Mouse (Mus musculus): Measurements from ENCODE around the gene Ms4a18. TPM values are rescaled to one million over a fixed set of nuclear protein-coding genes. Genes with fewer than 3 reads are reported as not detected.

The Ms4a18 gene
- polyA plus RNA-seq, 1 experiment: not detected

DNA sequence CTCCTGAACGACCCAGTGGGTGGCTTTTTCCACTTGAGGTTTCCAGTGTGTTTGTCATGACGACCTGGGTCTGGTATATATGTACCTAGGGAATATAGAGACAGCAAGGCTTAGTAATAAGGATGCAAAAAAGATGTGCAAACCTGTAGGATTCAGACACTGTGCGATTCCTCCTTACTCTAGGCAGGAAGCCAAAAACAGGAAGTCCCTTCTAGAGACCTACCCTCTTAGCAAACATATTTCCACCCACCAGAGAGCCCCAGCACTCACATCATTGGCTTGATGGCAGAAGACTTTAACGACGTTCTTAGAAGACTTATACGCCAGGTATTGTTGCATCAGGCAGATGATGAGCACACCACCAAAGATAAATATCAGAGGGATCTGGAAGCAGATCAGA lies 30.2 kb upstream of the Ms4a18 start:
- TF ChIP-seq CTCF (IDR thresholded peaks at IDR 0.05; ENCODE audit: borderline replicate concordance, insufficient read depth, low read length) (no peak), POLR2A (IDR thresholded peaks at IDR 0.05; ENCODE audit: low read depth, low read length) (no peak)
- Histone ChIP-seq H3K27ac (ENCODE audit: insufficient read depth, low read length) (no peak overlapping the region), H3K4me1 (ENCODE audit: control insufficient read depth, insufficient read depth, low read length) (no peaks in the 10 kb centered on the region), H3K4me3 (ENCODE audit: insufficient read depth, low read length) (no peak overlapping the region)

DNA sequence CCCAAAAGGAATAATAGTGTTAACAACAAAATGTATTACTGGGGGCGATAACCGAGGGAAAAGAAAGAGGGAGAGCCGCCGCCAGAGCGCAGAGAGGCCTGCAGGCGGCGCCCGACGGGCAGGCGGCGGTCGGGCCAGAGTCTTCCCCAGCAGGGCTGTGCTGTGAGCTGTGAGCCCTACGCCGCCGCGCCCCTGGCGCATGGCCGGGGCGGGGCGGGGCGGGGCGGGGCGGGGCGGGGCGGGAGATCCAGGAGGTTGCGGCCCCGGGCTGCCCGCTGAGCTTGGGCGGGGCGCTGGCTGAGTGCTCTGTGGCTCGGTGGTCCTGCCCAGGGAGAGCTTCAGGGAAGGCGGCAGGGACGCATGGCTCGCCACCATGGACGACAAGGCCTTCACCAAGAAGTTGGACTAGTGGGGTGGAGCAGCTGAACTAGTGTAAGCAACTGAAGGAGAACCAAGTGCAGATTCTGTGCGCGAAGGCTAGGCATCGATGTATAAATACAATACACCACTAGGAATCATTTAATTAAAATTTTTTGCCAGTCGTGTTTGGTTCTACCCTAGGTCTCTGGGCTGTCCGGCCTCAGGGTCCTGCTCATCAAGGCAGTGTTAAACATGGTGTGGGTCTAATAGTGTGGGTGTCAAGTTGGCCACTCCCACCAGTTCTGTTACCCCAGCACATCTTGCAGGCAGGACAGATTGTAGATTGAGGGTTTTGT lies 27.3 kb upstream of the Ms4a18 start:
- no peak overlapping the region for H3K27ac ChIP-seq (ENCODE audit: insufficient read depth, low read length)
- no peaks in the 10 kb centered on the region for H3K4me1 ChIP-seq (ENCODE audit: control insufficient read depth, insufficient read depth, low read length)
- TF ChIP-seq CTCF (IDR thresholded peaks at IDR 0.05; ENCODE audit: borderline replicate concordance, insufficient read depth, low read length) (peak; percentile 33; the same call in 1 of the 2 replicates), POLR2A (IDR thresholded peaks at IDR 0.05; ENCODE audit: low read depth, low read length) (peak; percentile 37; the same call in 1 of the 2 replicates)
- peak overlapping the region; percentile 36 for H3K4me3 ChIP-seq (ENCODE audit: insufficient read depth, low read length)

DNA sequence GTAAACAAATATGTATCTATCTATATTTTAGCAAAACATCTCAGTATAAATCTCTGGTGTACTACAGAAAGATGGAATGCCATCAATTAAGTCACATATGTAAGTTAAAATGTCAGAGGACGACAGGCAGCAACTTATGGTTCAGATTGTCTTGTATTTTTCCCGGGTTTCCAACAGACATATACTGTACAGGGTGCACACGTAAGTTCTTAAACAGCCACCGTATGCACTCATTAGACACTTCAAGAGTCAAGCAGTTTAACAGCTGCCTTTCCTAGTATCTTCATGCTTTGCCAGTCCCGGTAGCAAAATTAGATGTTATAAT lies 26.8 kb upstream of the Ms4a18 start:
- Histone ChIP-seq H3K27ac (ENCODE audit: insufficient read depth, low read length) (no peak overlapping the region), H3K4me1 (ENCODE audit: control insufficient read depth, insufficient read depth, low read length) (no peaks in the 10 kb centered on the region), H3K4me3 (ENCODE audit: insufficient read depth, low read length) (peak overlapping the region; percentile 36)
- no peak for TF ChIP-seq CTCF (IDR thresholded peaks at IDR 0.05; ENCODE audit: borderline replicate concordance, insufficient read depth, low read length)
- no peak for TF ChIP-seq POLR2A (IDR thresholded peaks at IDR 0.05; ENCODE audit: low read depth, low read length)

- no peak overlapping the region for H3K4me3 ChIP-seq (ENCODE audit: insufficient read depth, low read length)
- TF ChIP-seq POLR2A (IDR thresholded peaks at IDR 0.05; ENCODE audit: low read depth, low read length) (no peak), CTCF (IDR thresholded peaks at IDR 0.05; ENCODE audit: borderline replicate concordance, insufficient read depth, low read length) (no peak)
- no peaks in the 10 kb centered on the region for H3K4me1 ChIP-seq (ENCODE audit: control insufficient read depth, insufficient read depth, low read length)
- H3K27ac ChIP-seq (ENCODE audit: insufficient read depth, low read length): no peak overlapping the region
These were observed 19.7 kb upstream of the Ms4a18 start for GRCm38 (mm10) chr19:11037570-11037969.

DNA sequence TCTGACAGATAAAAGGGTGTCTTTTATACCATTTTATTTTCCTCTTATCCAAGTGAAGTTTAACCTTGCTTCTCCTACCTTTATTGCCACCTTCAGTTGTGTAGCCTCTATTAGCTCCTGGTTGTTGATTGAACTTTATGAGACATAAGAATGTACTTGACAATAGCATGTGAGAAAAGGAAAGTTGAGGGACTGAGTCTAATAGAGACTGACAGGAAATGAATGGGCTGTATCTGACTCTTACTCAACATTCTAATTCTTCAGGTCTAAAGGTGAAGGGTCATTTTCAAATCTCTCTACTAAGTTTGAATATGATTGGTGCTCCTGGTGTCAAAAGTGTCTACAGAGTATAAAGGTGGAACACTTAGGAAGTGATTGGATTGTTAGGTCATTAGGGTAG lies 4.6 kb upstream of the Ms4a18 start:
- Histone ChIP-seq H3K4me1 (ENCODE audit: control insufficient read depth, insufficient read depth, low read length) (no peaks in the 10 kb centered on the region), H3K27ac (ENCODE audit: insufficient read depth, low read length) (no peak overlapping the region), H3K4me3 (ENCODE audit: insufficient read depth, low read length) (no peak overlapping the region)
- TF ChIP-seq CTCF (IDR thresholded peaks at IDR 0.05; ENCODE audit: borderline replicate concordance, insufficient read depth, low read length) (no peak), POLR2A (IDR thresholded peaks at IDR 0.05; ENCODE audit: low read depth, low read length) (no peak)

- H3K27ac ChIP-seq (ENCODE audit: insufficient read depth, low read length): no peak overlapping the region
- no peaks in the 10 kb centered on the region for H3K4me1 ChIP-seq (ENCODE audit: control insufficient read depth, insufficient read depth, low read length)
- no peak overlapping the region for H3K4me3 ChIP-seq (ENCODE audit: insufficient read depth, low read length)
- TF ChIP-seq CTCF (IDR thresholded peaks at IDR 0.05; ENCODE audit: borderline replicate concordance, insufficient read depth, low read length) (no peak), POLR2A (IDR thresholded peaks at IDR 0.05; ENCODE audit: low read depth, low read length) (no peak)
These were observed 580 bp downstream of the Ms4a18 start for GRCm38 (mm10) chr19:11017251-11017650.

DNA sequence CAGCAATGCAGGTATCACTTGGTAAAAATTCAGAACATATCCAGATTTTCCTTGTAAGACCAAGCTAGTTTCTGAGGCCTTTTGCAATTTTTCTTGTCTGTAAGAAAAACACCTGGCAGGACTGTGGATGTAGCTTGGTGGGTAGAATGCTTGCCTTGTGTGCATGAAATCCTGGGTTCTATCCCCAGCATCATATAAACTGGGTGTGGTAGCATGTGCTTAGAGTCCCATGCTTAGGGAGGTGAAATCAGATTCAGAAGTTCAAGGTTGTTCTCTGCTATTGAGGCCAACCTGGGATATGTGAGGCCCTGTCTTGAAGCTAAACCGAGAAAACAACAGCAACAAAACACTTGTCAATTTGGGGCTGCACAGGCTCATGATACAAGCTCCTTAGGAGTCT lies 1.8 kb downstream of the Ms4a18 start:
- no peak for TF ChIP-seq CTCF (IDR thresholded peaks at IDR 0.05; ENCODE audit: borderline replicate concordance, insufficient read depth, low read length)
- TF ChIP-seq POLR2A (IDR thresholded peaks at IDR 0.05; ENCODE audit: low read depth, low read length): no peak
- H3K4me1 ChIP-seq (ENCODE audit: control insufficient read depth, insufficient read depth, low read length): no peaks in the 10 kb centered on the region
- no peak overlapping the region for H3K27ac ChIP-seq (ENCODE audit: insufficient read depth, low read length)
- no peak overlapping the region for H3K4me3 ChIP-seq (ENCODE audit: insufficient read depth, low read length)

DNA sequence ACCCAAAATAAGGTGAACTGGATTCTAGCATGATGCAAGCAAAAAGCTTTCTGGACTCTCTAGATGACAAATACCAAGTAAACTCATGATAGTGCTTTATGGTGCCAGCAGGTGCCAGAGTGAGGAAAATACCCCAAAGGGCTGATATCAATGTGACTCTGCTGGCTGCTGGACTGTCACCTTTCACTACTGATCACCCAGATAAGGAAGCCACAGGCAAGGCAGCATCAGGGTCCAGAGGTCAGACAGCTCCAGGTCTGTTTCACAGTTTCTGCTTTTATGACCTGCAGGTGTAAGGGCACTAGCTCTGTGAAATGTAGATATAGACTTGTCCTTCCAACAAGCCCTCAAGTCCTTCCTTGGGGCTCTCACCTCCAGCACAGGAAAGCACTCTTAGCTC lies 2.4 kb downstream of the Ms4a18 start:
- Histone ChIP-seq H3K4me1 (ENCODE audit: control insufficient read depth, insufficient read depth, low read length) (no peaks in the 10 kb centered on the region), H3K4me3 (ENCODE audit: insufficient read depth, low read length) (no peak overlapping the region), H3K27ac (ENCODE audit: insufficient read depth, low read length) (no peak overlapping the region)
- TF ChIP-seq CTCF (IDR thresholded peaks at IDR 0.05; ENCODE audit: borderline replicate concordance, insufficient read depth, low read length) (no peak), POLR2A (IDR thresholded peaks at IDR 0.05; ENCODE audit: low read depth, low read length) (no peak)

- TF ChIP-seq POLR2A (IDR thresholded peaks at IDR 0.05; ENCODE audit: low read depth, low read length): no peak
- TF ChIP-seq CTCF (IDR thresholded peaks at IDR 0.05; ENCODE audit: borderline replicate concordance, insufficient read depth, low read length): no peak
These were observed 24.7 kb downstream of the Ms4a18 start, which contains the start of gene Ms4a15 for GRCm38 (mm10) chr19:10993150-10993549. Gene Ms4a15 (minus strand): TSS chr19:10993250.

GRCm38 (mm10) chr19:10991911-10992310 lies 25.9 kb downstream of the Ms4a18 start:
- Histone ChIP-seq H3K4me3 (ENCODE audit: insufficient read depth, low read length) (no peak overlapping the region), H3K4me1 (ENCODE audit: control insufficient read depth, insufficient read depth, low read length) (no peaks in the 10 kb centered on the region), H3K27ac (ENCODE audit: insufficient read depth, low read length) (no peak overlapping the region)
- TF ChIP-seq POLR2A (IDR thresholded peaks at IDR 0.05; ENCODE audit: low read depth, low read length): no peak
- no peak for TF ChIP-seq CTCF (IDR thresholded peaks at IDR 0.05; ENCODE audit: borderline replicate concordance, insufficient read depth, low read length)

More at GRCm38 (mm10) chr19:10993150-10993549, 24.7 kb downstream of the Ms4a18 start, which contains the start of gene Ms4a15:
- Histone ChIP-seq H3K4me1 (ENCODE audit: control insufficient read depth, insufficient read depth, low read length) (no peaks in the 10 kb centered on the region), H3K4me3 (ENCODE audit: insufficient read depth, low read length) (no peak within 1 kb of the TSS), H3K27ac (ENCODE audit: insufficient read depth, low read length) (no peak within 1 kb of the TSS)
